Mouse (Mus musculus) stomach, embryonic 16.5 days (tissue): ENCODE measurements around the gene 1700029F12Rik. TPM values are rescaled to one million over a fixed set of nuclear protein-coding genes. Genes with fewer than 3 reads are reported as not detected.

Experiments used
- ATAC-seq: fragments of 200-750 bp; cut with Nextera tagmentation; 2 replicates; pipeline ENCODE4 v1.8.0; 2017; ENCODE audit warnings: moderate number of reproducible peaks, moderate TSS enrichment; ENCODE audit not compliant: insufficient read depth, low FRiP score
- H3K27ac ChIP-seq: fragments of 300-500 bp; sonication (generic); 2 replicates; pipeline ENCODE4 v1.5.1; 2014; ENCODE audit warnings: low read length
- H3K27me3 ChIP-seq: fragments of 300-500 bp; sonication (generic); 2 replicates; pipeline ENCODE4 v1.6.1; 2014; ENCODE audit warnings: low read length, control low read depth, mixed read lengths; ENCODE audit not compliant: control insufficient read depth, insufficient read depth
- H3K36me3 ChIP-seq: fragments of 300-500 bp; sonication (generic); 2 replicates; pipeline ENCODE4 v1.6.1; 2014; ENCODE audit warnings: low read length; ENCODE audit not compliant: control insufficient read depth, insufficient read depth
- H3K4me1 ChIP-seq: fragments of 300-500 bp; sonication (generic); 2 replicates; pipeline ENCODE4 v1.6.1; 2014; ENCODE audit warnings: low read length, control low read depth, mixed read lengths; ENCODE audit not compliant: control insufficient read depth, insufficient read depth
- H3K4me2 ChIP-seq: fragments of 300-500 bp; sonication (generic); 2 replicates; pipeline ENCODE4 v1.6.1; 2014; ENCODE audit warnings: low read depth, low read length, mixed read lengths
- H3K4me3 ChIP-seq: fragments of 300-500 bp; sonication (generic); replicated peaks from 2 replicates; pipeline ENCODE4 v1.5.1; 2014; ENCODE audit warnings: mild to moderate bottlenecking, low read length
- H3K9ac ChIP-seq: fragments of 300-500 bp; sonication (generic); 2 replicates; pipeline ENCODE4 v1.6.1; 2014; ENCODE audit warnings: low read length
- H3K9me3 ChIP-seq: fragments of 300-500 bp; sonication (generic); replicated peaks from 2 replicates; pipeline ENCODE4 v1.6.1; 2016; ENCODE audit warnings: low read length, control low read depth; ENCODE audit not compliant: control insufficient read depth
- WGBS: fragments of 180-500 bp; shearing (Covaris S2); extraction: QIAGEN DNeasy Blood & Tissue Kit; methylation state at CpG from one replicate; pipeline ENCODE4 v1.1.7; 2014; 5-methylcytosine and 5-hydroxymethylcytosine counted together
- polyA plus RNA-seq: library from polyadenylated mRNA; unstranded; fragments of >200 nt; fragmentation: Nextera tagmentation; extraction: Ambion mirVana; gene quantifications from 2 replicates; pipeline ENCODE4 v1.2.1, GENCODE M21; 2015

1700029F12Rik gene
- polyA plus RNA-seq, result not detected in 2 replicates

DNA sequence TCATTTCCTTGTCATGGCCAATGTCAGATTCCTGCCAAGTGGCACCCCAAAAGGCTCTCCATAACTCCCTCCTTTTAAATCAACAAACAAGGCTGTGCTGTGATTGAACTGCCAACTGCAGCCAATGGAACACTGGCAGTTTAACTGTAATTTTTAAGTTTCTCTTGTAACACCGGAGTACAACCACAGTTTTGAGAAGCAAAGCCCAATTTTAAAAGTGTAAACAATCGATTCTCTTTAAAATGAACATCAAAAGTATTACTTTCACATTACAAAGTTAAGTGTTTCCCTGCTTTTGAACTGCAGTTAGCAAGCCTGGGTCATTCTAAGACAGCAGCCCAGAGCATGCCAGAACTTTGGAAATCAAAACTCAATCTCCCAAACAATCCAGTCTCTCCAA lies at the start of gene 1700029F12Rik:
Gene 1700029F12Rik, minus strand, starts transcription at position 101 of the 400 bp plus-strand sequence.
- Histone ChIP-seq H3K4me3 (no peak within 1 kb of the TSS), H3K4me1 (no peaks in the 10 kb centered on the region), H3K4me2 (no peak within 1 kb of the TSS), H3K36me3 (no peaks in the 10 kb centered on the region), H3K27me3 (no peaks in the 10 kb centered on the region), H3K27ac (no peak within 1 kb of the TSS), H3K9ac (no peak within 1 kb of the TSS), H3K9me3 (no peaks in the 10 kb centered on the region)
- ATAC-seq, result no peak
- 76% methylated on average over 2 of the region's 2 CpGs for WGBS

DNA sequence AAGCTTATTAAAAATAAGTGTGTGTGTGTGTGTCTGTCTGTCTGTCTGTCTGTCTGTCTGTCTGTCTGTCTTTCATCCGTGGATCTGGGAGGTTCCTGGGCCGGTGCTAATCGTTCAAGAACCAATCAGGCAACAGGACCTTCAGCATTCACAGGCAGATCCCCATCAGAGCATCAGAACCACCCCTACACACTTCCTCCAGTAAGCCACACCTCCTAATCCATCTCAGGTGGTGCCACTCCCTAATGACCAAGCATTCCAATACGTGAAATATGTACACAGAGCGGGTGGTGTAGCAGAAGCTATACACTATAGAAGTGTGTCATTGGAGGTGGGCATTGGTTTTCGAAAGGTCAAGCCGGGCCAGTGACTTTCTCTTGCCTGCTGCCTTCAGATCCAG lies 48.3 kb upstream of the 1700029F12Rik start:
- Histone ChIP-seq H3K4me2 (no peak overlapping the region), H3K9ac (no peak overlapping the region), H3K36me3 (no peaks in the 10 kb centered on the region), H3K9me3 (no peaks in the 10 kb centered on the region), H3K4me1 (no peaks in the 10 kb centered on the region), H3K4me3 (no peak overlapping the region), H3K27me3 (no peaks in the 10 kb centered on the region), H3K27ac (no peak overlapping the region)
- no peak for ATAC-seq
- WGBS, result 75% methylated on average over 7 of the region's 7 CpGs

DNA sequence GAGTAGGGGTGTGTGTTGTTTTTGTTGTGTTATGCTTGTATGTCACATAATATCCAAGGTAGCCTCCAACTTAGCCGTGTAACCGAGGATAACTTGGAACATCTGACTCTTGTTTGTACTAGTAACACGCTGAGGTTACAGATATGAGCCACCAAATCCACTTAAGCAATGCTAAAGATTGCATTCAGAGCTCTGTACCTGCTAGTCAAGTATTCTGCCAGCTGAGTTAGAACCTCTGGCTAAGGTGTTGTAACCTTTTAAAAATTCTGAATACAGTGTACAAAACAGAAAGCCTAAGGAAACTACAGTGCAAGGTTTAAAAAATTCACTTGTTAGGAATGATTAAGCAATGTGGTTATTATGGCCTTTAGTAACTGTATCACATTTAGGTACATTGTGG lies 46.5 kb upstream of the 1700029F12Rik start:
- ATAC-seq, result no peak
- Histone ChIP-seq H3K4me3 (no peak overlapping the region), H3K4me2 (no peak overlapping the region), H3K9ac (no peak overlapping the region), H3K27me3 (no peaks in the 10 kb centered on the region), H3K27ac (no peak overlapping the region), H3K9me3 (no peaks in the 10 kb centered on the region), H3K4me1 (no peaks in the 10 kb centered on the region), H3K36me3 (no peaks in the 10 kb centered on the region)
- WGBS, result 88% methylated on average over 3 of the region's 3 CpGs

DNA sequence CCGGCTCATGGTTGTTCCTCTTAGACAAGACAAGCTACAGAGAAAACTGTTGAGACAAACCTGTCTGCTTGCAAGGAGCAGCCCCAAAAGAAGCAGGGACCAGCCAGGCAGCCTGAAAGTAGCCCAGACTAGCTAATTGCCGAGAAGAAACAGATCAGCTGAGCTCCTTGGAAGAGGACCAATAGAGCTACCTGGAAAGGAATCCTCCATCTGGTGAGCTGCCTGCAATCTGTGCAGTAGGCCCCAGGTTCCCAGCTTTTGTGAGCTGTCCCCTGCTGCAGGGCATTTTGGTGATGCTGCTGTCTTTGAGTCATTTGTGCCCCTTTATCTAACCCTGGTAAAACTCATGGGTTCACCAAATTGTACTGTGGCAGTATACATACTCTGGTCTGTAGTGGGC lies 46.0 kb upstream of the 1700029F12Rik start:
- H3K9ac ChIP-seq, result no peak overlapping the region
- H3K4me1 ChIP-seq, result no peaks in the 10 kb centered on the region
- no peak for ATAC-seq
- H3K9me3 ChIP-seq, result no peaks in the 10 kb centered on the region
- no peaks in the 10 kb centered on the region for H3K27me3 ChIP-seq
- no peaks in the 10 kb centered on the region for H3K36me3 ChIP-seq
- WGBS, result 70% methylated on average over 2 of the region's 2 CpGs
- no peak overlapping the region for H3K27ac ChIP-seq
- no peak overlapping the region for H3K4me2 ChIP-seq
- H3K4me3 ChIP-seq, result no peak overlapping the region

DNA sequence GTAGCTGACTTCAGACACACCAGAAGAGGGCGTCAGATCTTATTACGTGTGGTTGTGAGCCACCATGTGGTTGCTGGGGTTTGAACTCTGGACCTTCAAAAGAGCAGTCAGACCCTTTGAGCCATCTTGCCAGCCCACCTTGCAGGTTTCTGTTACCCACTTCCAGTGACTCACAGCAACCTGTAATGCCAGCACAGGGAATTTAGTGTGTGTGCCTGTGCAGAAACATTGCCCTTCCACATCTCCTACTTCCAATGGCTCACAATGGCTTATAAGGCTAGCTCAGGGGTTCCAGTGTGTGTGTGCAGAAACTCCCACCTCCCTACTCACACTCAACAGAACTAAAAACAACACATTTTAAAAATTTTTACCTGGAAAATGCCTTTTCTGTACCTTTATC lies 43.4 kb upstream of the 1700029F12Rik start:
- H3K9ac ChIP-seq, result no peak overlapping the region
- H3K36me3 ChIP-seq, result no peaks in the 10 kb centered on the region
- WGBS, result 87% methylated on average over 2 of the region's 2 CpGs
- no peaks in the 10 kb centered on the region for H3K4me1 ChIP-seq
- no peak overlapping the region for H3K27ac ChIP-seq
- no peaks in the 10 kb centered on the region; the same call in none of the 2 replicates for H3K27me3 ChIP-seq
- no peak overlapping the region for H3K4me3 ChIP-seq
- no peak for ATAC-seq
- no peaks in the 10 kb centered on the region for H3K9me3 ChIP-seq
- no peak overlapping the region for H3K4me2 ChIP-seq

DNA sequence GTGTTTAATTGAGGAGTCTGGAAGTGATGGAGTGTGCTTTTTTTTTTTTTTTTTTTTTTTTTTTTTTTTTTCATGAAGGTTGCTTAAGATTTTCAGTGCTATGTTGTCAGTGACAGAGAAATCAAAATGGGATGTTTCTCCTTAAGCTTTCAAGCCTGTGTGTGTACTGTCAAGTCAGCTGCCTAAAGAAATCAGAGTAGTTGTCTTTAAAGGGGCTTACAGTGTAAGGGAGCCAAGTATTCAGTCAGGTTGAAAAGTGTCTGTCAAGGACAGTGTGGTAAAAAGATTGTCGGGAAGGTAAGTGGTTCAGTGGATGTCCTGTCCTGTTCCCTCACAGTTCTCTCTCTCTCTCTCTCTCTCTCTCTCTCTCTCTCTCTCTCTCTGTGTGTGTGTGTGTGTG lies 39.3 kb upstream of the 1700029F12Rik start:
- Histone ChIP-seq H3K27ac (no peak overlapping the region), H3K4me1 (no peaks in the 10 kb centered on the region; the same call in 1 of the 2 replicates), H3K9ac (no peak overlapping the region), H3K36me3 (no peaks in the 10 kb centered on the region), H3K27me3 (peaks cover 9% of the 10 kb centered on the region), H3K9me3 (no peaks in the 10 kb centered on the region), H3K4me2 (no peak overlapping the region), H3K4me3 (no peak overlapping the region)
- 48% methylated on average over 1 of the region's 1 CpGs for WGBS
- no peak for ATAC-seq

DNA sequence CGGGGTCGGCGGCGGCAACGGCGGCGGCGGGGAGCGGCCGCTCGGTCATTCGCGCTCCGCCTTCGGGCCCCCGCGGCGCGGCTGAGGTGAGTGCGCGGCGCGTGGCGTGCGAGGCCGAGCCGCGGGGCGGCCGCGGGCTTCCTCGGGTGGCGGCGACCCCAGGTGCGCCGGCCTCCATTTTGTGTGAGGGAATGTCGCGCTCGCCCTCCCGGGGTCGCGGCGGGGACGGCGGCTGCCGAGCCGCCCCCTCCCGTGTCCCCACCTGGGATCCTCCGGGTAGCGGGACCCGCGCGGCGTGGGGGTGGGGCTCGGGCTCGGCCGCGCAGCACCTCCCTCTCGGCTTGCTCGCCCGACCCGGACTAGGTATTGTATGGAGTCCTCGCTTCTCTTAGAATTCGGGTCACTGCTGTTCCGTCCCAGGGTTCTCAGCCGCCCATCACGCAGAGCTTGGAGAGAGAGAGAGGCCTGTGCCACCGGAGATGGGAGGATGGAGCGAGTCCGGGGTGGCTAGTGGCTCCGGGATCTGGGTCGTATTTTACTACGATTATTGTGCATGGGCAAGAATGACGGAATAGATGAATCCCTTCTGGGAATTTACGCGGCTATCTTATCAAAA lies 37.6 kb upstream of the 1700029F12Rik start:
- ATAC-seq, result peak; percentile 73; the same call in 1 of the 2 replicates

DNA sequence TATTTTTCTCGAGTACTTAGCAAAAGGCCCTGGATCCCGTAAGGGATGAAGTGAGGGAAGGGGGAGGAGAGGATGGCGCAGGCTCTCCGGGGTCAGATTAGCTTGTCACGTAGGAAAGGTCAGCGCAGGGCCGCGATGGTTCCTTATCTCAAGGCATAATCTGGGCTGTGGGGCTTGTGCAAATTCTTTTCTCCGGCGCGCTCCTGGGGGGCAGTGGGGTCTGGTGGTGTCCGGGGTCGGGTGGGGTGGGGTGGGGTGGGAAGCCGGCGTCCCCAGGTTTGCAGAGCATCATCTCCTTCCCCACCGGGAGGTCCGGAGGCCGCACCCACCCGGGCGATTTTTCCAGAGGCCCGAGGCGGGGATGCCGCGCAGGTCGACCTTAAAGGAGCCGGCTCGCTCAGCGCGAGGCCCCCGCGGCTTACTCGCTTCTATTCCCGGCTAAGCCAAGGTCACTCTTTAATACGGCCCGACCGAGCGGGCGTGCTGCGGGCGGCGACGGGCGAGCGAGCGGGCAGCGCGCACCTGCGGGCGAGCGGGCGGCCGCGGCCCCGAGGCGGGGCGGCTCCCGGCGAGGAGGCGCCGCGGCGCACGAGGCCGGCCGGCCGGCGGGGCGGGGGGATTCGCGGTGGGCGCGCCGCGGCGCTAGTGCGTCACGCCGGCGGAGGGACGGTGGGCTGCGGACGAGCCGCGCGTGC lies 36.9 kb upstream of the 1700029F12Rik start:
- H3K4me1 ChIP-seq, result no peaks in the 10 kb centered on the region; the same call in 1 of the 2 replicates
- H3K4me2 ChIP-seq, result peak overlapping the region; percentile 96
- peak overlapping the region; percentile 78 for H3K9ac ChIP-seq
- no peaks in the 10 kb centered on the region for H3K9me3 ChIP-seq
- peaks cover 9% of the 10 kb centered on the region for H3K27me3 ChIP-seq
- no peak overlapping the region for H3K27ac ChIP-seq
- H3K36me3 ChIP-seq, result no peaks in the 10 kb centered on the region
- peak overlapping the region; percentile 71 for H3K4me3 ChIP-seq
- WGBS, result under 1% methylated on average over 85 of the region's 85 CpGs
- peak; percentile 47; the same call in 1 of the 2 replicates for ATAC-seq

More for the DNA sequence above, 37.6 kb upstream of the 1700029F12Rik start:
- Histone ChIP-seq H3K27me3 (peaks cover 9% of the 10 kb centered on the region), H3K27ac (no peak overlapping the region), H3K9me3 (no peaks in the 10 kb centered on the region), H3K36me3 (no peaks in the 10 kb centered on the region), H3K4me3 (peak overlapping the region; percentile 71), H3K9ac (peak overlapping the region; percentile 78), H3K4me2 (peak overlapping the region; percentile 96), H3K4me1 (no peaks in the 10 kb centered on the region; the same call in 1 of the 2 replicates)
- under 1% methylated on average over 60 of the region's 76 CpGs for WGBS

DNA sequence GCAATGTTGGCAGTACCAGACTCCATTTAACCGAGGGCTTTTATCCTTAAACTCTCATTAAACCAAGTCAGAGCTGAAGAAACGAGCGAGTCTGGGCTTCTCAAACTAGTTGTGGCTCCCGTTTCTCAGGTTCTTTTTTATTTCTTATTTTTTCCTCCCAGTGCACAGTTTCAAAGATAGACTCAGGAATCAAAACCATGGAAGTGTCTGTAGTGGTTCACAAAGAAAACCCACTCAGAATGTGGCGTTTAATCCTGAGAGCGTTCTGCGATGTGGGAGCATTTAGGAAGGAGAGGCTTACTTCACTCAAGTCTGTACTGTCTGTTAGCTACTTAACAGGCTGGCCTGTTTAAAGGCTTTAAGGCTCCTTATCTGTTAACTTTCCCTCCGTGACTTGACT lies 34.0 kb upstream of the 1700029F12Rik start:
- H3K4me2 ChIP-seq, result no peak overlapping the region
- H3K4me1 ChIP-seq, result no peaks in the 10 kb centered on the region; the same call in 1 of the 2 replicates
- H3K9ac ChIP-seq, result no peak overlapping the region
- peaks cover 9% of the 10 kb centered on the region for H3K27me3 ChIP-seq
- H3K4me3 ChIP-seq, result no peak overlapping the region
- ATAC-seq, result no peak
- WGBS, result 69% methylated on average over 8 of the region's 8 CpGs
- H3K27ac ChIP-seq, result no peak overlapping the region
- no peaks in the 10 kb centered on the region for H3K36me3 ChIP-seq
- no peaks in the 10 kb centered on the region for H3K9me3 ChIP-seq
